Mouse (Mus musculus) hindbrain, postnatal 0 days (tissue): ENCODE data around the gene Hdac11. TPM values are rescaled to one million over a fixed set of nuclear protein-coding genes. Genes with fewer than 3 reads are reported as not detected.

ENCODE experiments used
- ATAC-seq: fragments of 200-750 bp; cut with Nextera tagmentation; 2 replicates; pipeline ENCODE4 v1.8.0; 2017; ENCODE audit warnings: mild to moderate bottlenecking, moderate TSS enrichment, moderate library complexity
- DNase-seq: peaks from one replicate; pipeline ENCODE4 v3.0.0-alpha.2; 2015; ENCODE audit warnings: low spot score
- H3K27ac ChIP-seq: fragments of 300-500 bp; sonication (generic); 2 replicates; pipeline ENCODE4 v1.5.1; 2014; ENCODE audit warnings: mild to moderate bottlenecking
- H3K27me3 ChIP-seq: fragments of 300-500 bp; sonication (generic); 2 replicates; pipeline ENCODE4 v1.6.1; 2014; ENCODE audit warnings: low read length, mixed read lengths; ENCODE audit not compliant: insufficient read depth
- H3K36me3 ChIP-seq: fragments of 300-500 bp; sonication (generic); 2 replicates; pipeline ENCODE4 v1.6.1; 2014; ENCODE audit warnings: low read length, mixed read lengths; ENCODE audit not compliant: insufficient read depth
- H3K4me1 ChIP-seq: fragments of 300-500 bp; sonication (generic); 2 replicates; pipeline ENCODE4 v1.6.1; 2014; ENCODE audit warnings: antibody characterized with exemption, low read length, mixed read lengths; ENCODE audit not compliant: insufficient read depth
- H3K4me2 ChIP-seq: fragments of 300-500 bp; sonication (generic); 2 replicates; pipeline ENCODE4 v1.6.1; 2014; ENCODE audit warnings: low read depth, mild to moderate bottlenecking, low read length, moderate library complexity, mixed read lengths
- H3K4me3 ChIP-seq: fragments of 300-500 bp; sonication (generic); 2 replicates; pipeline ENCODE4 v1.5.1; 2014; ENCODE audit warnings: low read length
- H3K9ac ChIP-seq: fragments of 300-500 bp; sonication (generic); replicated peaks from 2 replicates; pipeline ENCODE4 v1.6.1; 2014; ENCODE audit warnings: mild to moderate bottlenecking, low read length, moderate library complexity, mixed read lengths
- H3K9me3 ChIP-seq: fragments of 300-500 bp; sonication (generic); 2 replicates; pipeline ENCODE4 v1.6.1; 2016; ENCODE audit warnings: low read length, mixed read lengths
- CTCF ChIP-seq: IDR thresholded peaks from 2 replicates; pipeline ENCODE4 v1.5.1; 2016; ENCODE audit warnings: antibody characterized with exemption, control low read depth, low read depth
- WGBS: fragments of 180-500 bp; shearing (Covaris S2); extraction: QIAGEN DNeasy Blood & Tissue Kit; methylation state at CpG from one replicate; pipeline ENCODE4 v1.1.7; 2014; 5-methylcytosine and 5-hydroxymethylcytosine counted together
- polyA plus RNA-seq: library from polyadenylated mRNA; unstranded; fragments of >200 nt; fragmentation: Nextera tagmentation; extraction: Ambion mirVana; gene quantifications from 2 replicates; pipeline ENCODE4 v1.2.1, GENCODE M21; 2015
- total RNA-seq: library from RNA; depleted of rRNA; stranded (reverse); fragments of >200 nt; gene quantifications from 2 replicates; pipeline ENCODE4 v1.2.3, GENCODE M21; 2014; rRNA removed

The Hdac11 gene
- 100 and 111 TPM in 2 replicates for total RNA-seq
- polyA plus RNA-seq, result 50.1 and 50.7 TPM in 2 replicates

DNA sequence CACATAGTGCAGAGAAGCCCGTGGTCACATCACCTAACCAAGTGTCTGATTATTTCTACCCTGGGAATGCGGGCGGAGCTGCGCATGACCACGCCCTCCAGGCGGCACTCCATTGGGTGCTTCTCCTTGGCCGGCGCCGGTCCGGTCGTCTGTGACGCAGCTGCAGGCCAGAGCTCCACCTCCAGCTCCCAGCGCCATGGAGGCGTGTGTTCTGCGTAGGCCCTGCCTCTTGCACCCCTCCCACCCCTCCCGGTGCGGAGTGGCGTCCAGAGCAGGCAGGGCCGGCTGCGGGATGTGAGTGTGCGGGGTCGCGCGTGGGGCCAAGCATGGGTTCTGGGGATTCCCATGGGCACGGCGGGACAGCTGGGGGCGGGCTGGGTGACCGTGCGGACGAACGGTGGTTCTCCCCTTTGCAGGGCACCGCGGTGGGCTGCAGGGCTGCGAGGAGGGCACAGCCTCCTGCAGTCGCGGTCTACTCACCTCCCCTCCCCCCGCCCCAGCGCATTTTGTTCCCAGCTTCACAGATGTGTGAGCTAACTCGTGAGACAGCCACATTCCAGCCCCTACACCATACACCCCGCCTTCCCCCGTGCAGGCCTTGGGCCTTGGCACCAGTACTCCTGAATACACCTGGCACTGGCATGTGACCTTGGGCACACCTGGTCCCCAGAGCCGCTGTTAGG, at the start of gene Hdac11:
Hdac11 (plus strand) TSS at position 112 of the 683 bp plus-strand sequence.
- under 1% methylated on average over 37 of the region's 42 CpGs for WGBS
- Histone ChIP-seq H3K4me3 (peak within 1 kb of the TSS; percentile 54), H3K36me3 (no peaks in the 10 kb centered on the region), H3K4me2 (peak within 1 kb of the TSS; percentile 91), H3K27ac (peak within 1 kb of the TSS; percentile 88), H3K9me3 (no peaks in the 10 kb centered on the region), H3K27me3 (no peaks in the 10 kb centered on the region), H3K9ac (peak within 1 kb of the TSS; percentile 76), H3K4me1 (peaks cover 54% of the 10 kb centered on the region)
- no peak; the same call in 1 of the 2 replicates for TF ChIP-seq CTCF
- ATAC-seq (peak; percentile 89), DNase-seq (peak; percentile 95)

DNA sequence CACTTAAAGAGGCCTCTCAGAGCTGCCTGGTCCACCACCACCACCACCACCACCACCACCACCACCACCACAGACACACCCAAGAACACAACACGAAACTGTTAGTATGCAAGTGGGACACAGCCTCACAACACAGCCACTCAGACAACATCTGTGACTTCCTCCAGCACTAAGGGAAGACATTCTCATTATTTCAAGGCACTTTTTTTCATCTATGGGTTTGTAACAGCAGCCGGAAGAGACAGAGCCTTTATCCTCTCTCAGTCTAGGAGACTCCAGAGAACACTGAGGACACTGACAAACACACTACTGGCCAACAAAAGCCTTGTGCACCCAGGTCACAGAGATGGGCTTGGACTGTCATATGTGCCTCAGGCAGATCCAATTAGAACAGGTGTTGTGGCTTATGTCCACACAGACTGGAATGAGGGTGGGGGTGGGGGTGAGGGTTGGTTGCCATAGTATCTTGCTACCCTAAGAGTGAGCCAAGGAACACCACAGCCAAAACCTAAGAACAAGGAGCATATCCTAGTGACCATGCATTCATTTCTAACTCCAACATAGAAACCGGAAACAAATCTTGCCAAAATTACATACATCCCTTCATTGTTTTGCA, 48.1 kb upstream of the Hdac11 start:
- Histone ChIP-seq H3K4me2 (no peak overlapping the region), H3K4me1 (no peaks in the 10 kb centered on the region), H3K27me3 (no peaks in the 10 kb centered on the region), H3K27ac (no peak overlapping the region), H3K4me3 (no peak overlapping the region), H3K36me3 (no peaks in the 10 kb centered on the region), H3K9me3 (no peaks in the 10 kb centered on the region), H3K9ac (no peak overlapping the region)
- DNase-seq, result peak; percentile 32
- peak; percentile 76 for ATAC-seq
- no peak for TF ChIP-seq CTCF
- WGBS, result 72% methylated on average over 3 of the region's 3 CpGs

- no peaks in the 10 kb centered on the region for H3K36me3 ChIP-seq
- no peak overlapping the region for H3K9ac ChIP-seq
- no peak for TF ChIP-seq CTCF
- H3K4me3 ChIP-seq, result no peak overlapping the region
- no peak overlapping the region for H3K27ac ChIP-seq
- ATAC-seq (peak; percentile 36; the same call in 1 of the 2 replicates), DNase-seq (no peak)
- no peaks in the 10 kb centered on the region for H3K27me3 ChIP-seq
- H3K4me1 ChIP-seq, result no peaks in the 10 kb centered on the region
- no peaks in the 10 kb centered on the region for H3K9me3 ChIP-seq
- WGBS, result 77% methylated on average over 2 of the region's 2 CpGs
- H3K4me2 ChIP-seq, result no peak overlapping the region
These were observed 47.5 kb upstream of the Hdac11 start for GRCm38 (mm10) chr6:91108917-91109450.

GRCm38 (mm10) chr6:91109489-91109888, 47.0 kb upstream of the Hdac11 start:
- H3K4me3 ChIP-seq, result no peak overlapping the region
- ATAC-seq, result no peak
- no peak overlapping the region for H3K9ac ChIP-seq
- H3K9me3 ChIP-seq, result no peaks in the 10 kb centered on the region
- no peak overlapping the region for H3K4me2 ChIP-seq
- no peaks in the 10 kb centered on the region for H3K36me3 ChIP-seq
- no peak for TF ChIP-seq CTCF
- no peak overlapping the region for H3K27ac ChIP-seq
- no peaks in the 10 kb centered on the region for H3K27me3 ChIP-seq
- H3K4me1 ChIP-seq, result peaks cover 5% of the 10 kb centered on the region; the same call in 1 of the 2 replicates
- DNase-seq, result no peak

- no peaks in the 10 kb centered on the region for H3K27me3 ChIP-seq
- no peak for ATAC-seq
These were observed 46.0 kb upstream of the Hdac11 start for GRCm38 (mm10) chr6:91110323-91111020.

GRCm38 (mm10) chr6:91111141-91111953, 45.1 kb upstream of the Hdac11 start:
- H3K9ac ChIP-seq, result no peak overlapping the region
- no peak for TF ChIP-seq CTCF
- H3K36me3 ChIP-seq, result no peaks in the 10 kb centered on the region
- H3K9me3 ChIP-seq, result no peaks in the 10 kb centered on the region
- no peaks in the 10 kb centered on the region for H3K27me3 ChIP-seq
- DNase-seq (no peak), ATAC-seq (no peak)
- WGBS, result 91% methylated on average over 10 of the region's 10 CpGs
- H3K4me1 ChIP-seq, result peaks cover 15% of the 10 kb centered on the region
- no peak overlapping the region for H3K4me3 ChIP-seq
- no peak overlapping the region for H3K4me2 ChIP-seq
- H3K27ac ChIP-seq, result no peak overlapping the region

More at GRCm38 (mm10) chr6:91110323-91111020, 46.0 kb upstream of the Hdac11 start:
- DNase-seq, result no peak
- H3K9ac ChIP-seq, result no peak overlapping the region
- peaks cover 14% of the 10 kb centered on the region for H3K4me1 ChIP-seq
- no peak overlapping the region for H3K4me3 ChIP-seq
- no peaks in the 10 kb centered on the region for H3K9me3 ChIP-seq
- H3K36me3 ChIP-seq, result no peaks in the 10 kb centered on the region
- TF ChIP-seq CTCF, result no peak
- H3K27ac ChIP-seq, result no peak overlapping the region
- no peak overlapping the region for H3K4me2 ChIP-seq
- 79% methylated on average over 13 of the region's 13 CpGs for WGBS
